Comparison of ENCODE assay signal across 13 mouse cellular contexts in genomic region chr7:44357531-44357930, GRCm38 (mm10). TPM values are rescaled to one million over a fixed set of nuclear protein-coding genes. Genes with fewer than 3 reads are reported as not detected.
DNase-seq lines count a peak whose midpoint lies in the region; ATAC-seq and TF ChIP-seq lines count a peak whose summit lies in the region.
"Had no signal": no experiment of that assay in that cellular context is flagged by ENCODE, and none has a peak within 500 bp of the region (broad histone marks: within the 10 kb centered on the region; RNA-seq: fewer than 3 reads in every experiment).

No protein-coding gene starts in this region.

- no peak for ATAC-seq in heart, embryonic 14.5 days (ENCODE audit: insufficient number of reproducible peaks, insufficient read depth, low FRiP score, low read depth)
- no peak for ATAC-seq in lung, postnatal 0 days
- no peak for ATAC-seq in intestine, postnatal 0 days
- ATAC-seq: CD4-positive, CD25-positive, alpha-beta regulatory T cell, adult 4 months had no signal

- H3K27me3 ChIP-seq in heart, embryonic 14.5 days (ENCODE audit: control insufficient read depth, insufficient read depth, low read length), result peaks cover 82% of the 10 kb centered on the region
- peaks cover 20% of the 10 kb centered on the region for H3K27me3 ChIP-seq in heart, adult 2 months (ENCODE audit: control insufficient read depth, insufficient read depth, low read length)
- peaks cover 61% of the 10 kb centered on the region for H3K27me3 ChIP-seq in lung, postnatal 0 days (replicated peaks; ENCODE audit: insufficient read depth, low read length)
- H3K27me3 ChIP-seq in intestine, postnatal 0 days (replicated peaks; ENCODE audit: control insufficient read depth, insufficient read depth, low read length), result peaks cover 81% of the 10 kb centered on the region

- 22% methylated on average over 10 of the region's 10 CpGs for WGBS in heart, embryonic 14.5 days
- WGBS in heart, adult 2 months, result 29% methylated on average over 10 of the region's 10 CpGs
- 12% methylated on average over 10 of the region's 10 CpGs for WGBS in lung, postnatal 0 days
- 16% methylated on average over 10 of the region's 10 CpGs for WGBS in lung, adult 2 months
- 15% methylated on average over 7 of the region's 10 CpGs for WGBS in intestine, postnatal 0 days

- no peak for TF ChIP-seq EP300 in heart, adult 2 months (IDR thresholded peaks at IDR 0.05; ENCODE audit: insufficient read depth, low read depth, low read length)
- TF ChIP-seq EP300 in lung, postnatal 0 days (IDR thresholded peaks at IDR 0.05), result no peak

- no peaks in the 10 kb centered on the region for H3K36me3 ChIP-seq in heart, embryonic 14.5 days (ENCODE audit: control insufficient read depth, insufficient read depth, low read length)
- H3K36me3 ChIP-seq in heart, adult 2 months (ENCODE audit: control insufficient read depth, insufficient read depth, low read length), result no peaks in the 10 kb centered on the region
- H3K36me3 ChIP-seq in lung, postnatal 0 days (ENCODE audit: insufficient read depth, low read length), result no peaks in the 10 kb centered on the region
- H3K36me3 ChIP-seq in intestine, postnatal 0 days (ENCODE audit: control insufficient read depth, insufficient read depth), result no peaks in the 10 kb centered on the region

- intact Hi-C loops in heart, adult 2 months (cut with DNase I), result loop anchor here (5.0 kb wide), 1 partner anchor 50 kb away; the partner anchor contains the start of gene Clec11a

- no peaks in the 10 kb centered on the region for H3K9me3 ChIP-seq in heart, embryonic 14.5 days (ENCODE audit: control insufficient read depth, low read length)
- no peaks in the 10 kb centered on the region for H3K9me3 ChIP-seq in lung, postnatal 0 days (ENCODE audit: low read length)
- no peaks in the 10 kb centered on the region for H3K9me3 ChIP-seq in intestine, postnatal 0 days (ENCODE audit: control insufficient read depth)

- no peak for TF ChIP-seq CTCF in heart, adult 2 months (IDR thresholded peaks at IDR 0.05)
- TF ChIP-seq CTCF in lung, postnatal 0 days (IDR thresholded peaks at IDR 0.05), result 0 out of 2 replicates have a peak, but pooled peaks have one; percentile 22
- no peak for TF ChIP-seq CTCF in lung, adult 2 months (IDR thresholded peaks at IDR 0.05; ENCODE audit: insufficient read depth, low read length)
- TF ChIP-seq CTCF in intestine, postnatal 0 days (IDR thresholded peaks at IDR 0.05; ENCODE audit: low read depth), result peak; percentile 19; the same call in 1 of the 2 replicates

- peak overlapping the region; percentile 3 to 16; a peak in 1 of 4 replicates for H3K4me3 ChIP-seq in heart, embryonic 14.5 days (ENCODE audit: control insufficient read depth in 1 of 2, insufficient read depth in 1 of 2, low read depth in 1 of 2, low read length in 2 of 2)
- H3K4me3 ChIP-seq in heart, adult 2 months, result no peak overlapping the region
- no peak overlapping the region for H3K4me3 ChIP-seq in lung, postnatal 0 days (ENCODE audit: low read depth, low read length)
- no peak overlapping the region for H3K4me3 ChIP-seq in lung, adult 2 months (replicated peaks; ENCODE audit: extremely low read depth, low read depth, low read length)
- H3K4me3 ChIP-seq in intestine, postnatal 0 days (ENCODE audit: low read depth, low read length), result no peak overlapping the region

- peak overlapping the region; percentile 34 for H3K4me2 ChIP-seq in heart, embryonic 14.5 days (ENCODE audit: low read length)
- peak overlapping the region; percentile 27; the same call in 1 of the 2 replicates for H3K4me2 ChIP-seq in lung, postnatal 0 days (replicated peaks; ENCODE audit: low read depth, low read length)
- H3K4me2 ChIP-seq in intestine, postnatal 0 days (replicated peaks; ENCODE audit: low read depth), result peak overlapping the region; percentile 45; the same call in 1 of the 2 replicates

- no peak overlapping the region for H3K9ac ChIP-seq in heart, embryonic 14.5 days (ENCODE audit: low read length)
- H3K9ac ChIP-seq in heart, adult 2 months (ENCODE audit: low read depth, low read length), result no peak overlapping the region
- no peak overlapping the region for H3K9ac ChIP-seq in lung, postnatal 0 days (replicated peaks; ENCODE audit: low read depth)
- H3K9ac ChIP-seq in intestine, postnatal 0 days (ENCODE audit: low read depth, low read length), result no peak overlapping the region

- H3K79me2 ChIP-seq in heart, adult 2 months (replicated peaks; ENCODE audit: control insufficient read depth, insufficient read depth, low read length), result no peaks in the 10 kb centered on the region

- no peak overlapping the region for H3K27ac ChIP-seq in heart, embryonic 14.5 days (replicated peaks in 1 of 2; ENCODE audit: control insufficient read depth in 1 of 2, insufficient read depth in 1 of 2, low read depth in 2 of 2, low read length in 2 of 2)
- H3K27ac ChIP-seq in heart, adult 2 months, result no peak overlapping the region
- no peak overlapping the region for H3K27ac ChIP-seq in lung, postnatal 0 days (ENCODE audit: low read length)
- no peak overlapping the region for H3K27ac ChIP-seq in intestine, postnatal 0 days (ENCODE audit: low read depth, low read length)

- no peak for DNase-seq in heart, adult 2 months
- no peak for DNase-seq in lung, postnatal 0 days (ENCODE audit: low spot score)
- DNase-seq in lung, adult 2 months, result no peak
- DNase-seq in right cerebral cortex, adult 18-20 months, result no peak
- DNase-seq in adrenal gland, postnatal 4 days (ENCODE audit: low spot score in 2 of 2), result no peak
- DNase-seq in natural killer cell, adult 2 months (ENCODE audit: low spot score in 2 of 2), result no peak
- DNase-seq: kidney, postnatal 14 days; right cerebral cortex, postnatal 25 days had no signal

- no peak for TF ChIP-seq POLR2A in heart, adult 2 months (IDR thresholded peaks at IDR 0.05; ENCODE audit: insufficient read depth, low read depth, low read length)
- no peak for TF ChIP-seq POLR2A in lung, adult 2 months (IDR thresholded peaks at IDR 0.05; ENCODE audit: borderline replicate concordance, extremely low read depth, low read depth, low read length)

- H3K4me1 ChIP-seq in heart, embryonic 14.5 days (ENCODE audit: control insufficient read depth in 2 of 2, insufficient read depth in 2 of 2, low read length in 2 of 2), result peaks cover 31 to 42% of the 10 kb centered on the region in 2 experiments
- H3K4me1 ChIP-seq in heart, adult 2 months (ENCODE audit: control insufficient read depth, insufficient read depth, low read length), result no peaks in the 10 kb centered on the region
- H3K4me1 ChIP-seq in lung, postnatal 0 days (ENCODE audit: insufficient read depth, low read depth, low read length), result 0 out of 2 replicates have a peak, but pooled peaks cover 3% of the 10 kb centered on the region
- peaks cover 6% of the 10 kb centered on the region for H3K4me1 ChIP-seq in lung, adult 2 months (ENCODE audit: control insufficient read depth, insufficient read depth, low read length)
- no peaks in the 10 kb centered on the region for H3K4me1 ChIP-seq in intestine, postnatal 0 days (replicated peaks; ENCODE audit: control insufficient read depth, insufficient read depth, low read length)

RNA-seq across cellular contexts. Expression of gene Syt3, which starts 26.4 kb away (rescaled TPM):
- polyA plus RNA-seq in heart, embryonic 14.5 days (2014; fragmentation: Nextera tagmentation; extraction: Ambion mirVana), result 0.57 and 0.59 TPM in 2 replicates
- total RNA-seq in heart, adult 2 months (2021), result 1 to 10 TPM; 1.4 to 2.5 TPM
- polyA plus RNA-seq in heart, adult 2 months (2012; rRNA removed), result 3.1 and 3.2 TPM in 2 replicates
- 0.85 and 1.4 TPM in 2 replicates for polyA plus RNA-seq in lung, postnatal 0 days (2015; fragmentation: Nextera tagmentation; extraction: Ambion mirVana)
- polyA plus RNA-seq in lung, adult 2 months (2012; rRNA removed), result 2.8 and 3.1 TPM in 2 replicates
- 0.55 and 0.58 TPM in 2 replicates for polyA plus RNA-seq in intestine, postnatal 0 days (2015; fragmentation: Nextera tagmentation; extraction: Ambion mirVana)
- 1 to 10 TPM; 3.6 to 4.4 TPM for total RNA-seq in adrenal gland, postnatal 4 days (2021)
- polyA plus RNA-seq: CD4-positive, CD25-positive, alpha-beta regulatory T cell, adult 4 months; liver, embryonic 16.5 days had no signal

RNA-seq across cellular contexts. Expression of gene 1700008O03Rik, which starts 28.1 kb away (rescaled TPM):
- polyA plus RNA-seq in heart, embryonic 14.5 days (2014; fragmentation: Nextera tagmentation; extraction: Ambion mirVana), result 0.34 and 0.47 TPM in 2 replicates
- under 1 TPM; 0.21 to 0.25 TPM for total RNA-seq in heart, adult 2 months (2021)
- 0.12 and 0.47 TPM in 2 replicates for polyA plus RNA-seq in heart, adult 2 months (2012; rRNA removed)
- 0.87 and 1.2 TPM in 2 replicates for polyA plus RNA-seq in lung, postnatal 0 days (2015; fragmentation: Nextera tagmentation; extraction: Ambion mirVana)
- 0.98 and 1.2 TPM in 2 replicates for polyA plus RNA-seq in lung, adult 2 months (2012; rRNA removed)
- polyA plus RNA-seq in intestine, postnatal 0 days (2015; fragmentation: Nextera tagmentation; extraction: Ambion mirVana), result 0.51 and 0.60 TPM in 2 replicates
- total RNA-seq in adrenal gland, postnatal 4 days (2021), result 1 to 10 TPM; 1.0 to 2.0 TPM
- polyA plus RNA-seq: CD4-positive, CD25-positive, alpha-beta regulatory T cell, adult 4 months had no signal

RNA-seq across cellular contexts. Expression of gene Shank1, which starts 47.5 kb away (rescaled TPM):
- polyA plus RNA-seq in heart, embryonic 14.5 days (2014; fragmentation: Nextera tagmentation; extraction: Ambion mirVana), result 0.44 and 0.96 TPM in 2 replicates
- 1 to 10 TPM; 1.2 to 2.3 TPM for total RNA-seq in heart, adult 2 months (2021)
- polyA plus RNA-seq in heart, adult 2 months (2012; rRNA removed), result 0.94 and 1.1 TPM in 2 replicates
- polyA plus RNA-seq in lung, postnatal 0 days (2015; fragmentation: Nextera tagmentation; extraction: Ambion mirVana), result 0.23 and 0.27 TPM in 2 replicates
- polyA plus RNA-seq in lung, adult 2 months (2012; rRNA removed), result 0.44 and 0.65 TPM in 2 replicates
- 0.39 and 0.44 TPM in 2 replicates for polyA plus RNA-seq in intestine, postnatal 0 days (2015; fragmentation: Nextera tagmentation; extraction: Ambion mirVana)
- total RNA-seq in adrenal gland, postnatal 4 days (2021), result 10 to 100 TPM; 12.0 to 16.9 TPM
- total RNA-seq: granulocyte monocyte progenitor cell, adult 5-6 weeks had no signal

RNA-seq across cellular contexts. Expression of gene Clec11a, which starts 50.8 kb away (rescaled TPM):
- polyA plus RNA-seq in heart, embryonic 14.5 days (2014; fragmentation: Nextera tagmentation; extraction: Ambion mirVana), result 0.81 and 0.85 TPM in 2 replicates
- total RNA-seq in heart, adult 2 months (2021), result 1 to 10 TPM in 1 of 2 experiments, under 1 TPM in 1; 0.60 to 1.1 TPM
- 1.8 and 2.0 TPM in 2 replicates for polyA plus RNA-seq in heart, adult 2 months (2012; rRNA removed)
- 2.1 and 2.5 TPM in 2 replicates for polyA plus RNA-seq in lung, postnatal 0 days (2015; fragmentation: Nextera tagmentation; extraction: Ambion mirVana)
- polyA plus RNA-seq in lung, adult 2 months (2012; rRNA removed), result 9.4 and 11.5 TPM in 2 replicates
- 3.5 and 3.8 TPM in 2 replicates for polyA plus RNA-seq in intestine, postnatal 0 days (2015; fragmentation: Nextera tagmentation; extraction: Ambion mirVana)
- total RNA-seq in adrenal gland, postnatal 4 days (2021), result 1 to 10 TPM; 6.0 to 7.1 TPM

Comparison
In these comparisons a context has a peak if more than half of its experiments do, and no peak if none do; other contexts are left out.
1. H3K4me3 ChIP-seq: peak in heart, embryonic 14.5 days (2 of 2); none in heart, adult 2 months (single experiment), lung, postnatal 0 days (single experiment), lung, adult 2 months (single experiment) and intestine, postnatal 0 days (single experiment).
2. CTCF ChIP-seq: peak in lung, postnatal 0 days (single experiment) and intestine, postnatal 0 days (single experiment); none in heart, adult 2 months (single experiment) and lung, adult 2 months (single experiment).
3. Peak in every context shown above with its lines, with median percentiles within 50 percentile points of each other: H3K4me2 ChIP-seq.